Mouse (Mus musculus): ENCODE results near the gene 5730596B20Rik.

5730596B20Rik gene

GRCm38 (mm10) chr6:52162611-52163365 lies 14.5 kb upstream of the 5730596B20Rik start:
- DNase-seq (ENCODE audit: low spot score) = no peak

GRCm38 (mm10) chr6:52163366-52164031 lies 13.8 kb upstream of the 5730596B20Rik start:
- no peak for DNase-seq (ENCODE audit: low spot score)

GRCm38 (mm10) chr6:52164051-52164625 lies 13.2 kb upstream of the 5730596B20Rik start:
- no peak for DNase-seq (ENCODE audit: low spot score)

- no peak for DNase-seq (ENCODE audit: low spot score)
These were observed 12.5 kb upstream of the 5730596B20Rik start, which contains the start of gene Hoxa2 for GRCm38 (mm10) chr6:52164626-52165440. Gene Hoxa2, minus strand, starts transcription at chr6:52164831.

GRCm38 (mm10) chr6:52165441-52166370 lies 11.6 kb upstream of the 5730596B20Rik start:
- no peak for DNase-seq (ENCODE audit: low spot score)

GRCm38 (mm10) chr6:52166431-52167077 lies 10.7 kb upstream of the 5730596B20Rik start:
- no peak for DNase-seq (ENCODE audit: low spot score)

- DNase-seq (ENCODE audit: low spot score) = no peak
These were observed 10.1 kb upstream of the 5730596B20Rik start for GRCm38 (mm10) chr6:52167176-52167575.

- DNase-seq (ENCODE audit: low spot score) = no peak
These were observed 9.5 kb upstream of the 5730596B20Rik start for GRCm38 (mm10) chr6:52167736-52168161.

GRCm38 (mm10) chr6:52168191-52169055 lies 8.9 kb upstream of the 5730596B20Rik start:
- DNase-seq (ENCODE audit: low spot score) = no peak

- no peak for DNase-seq (ENCODE audit: low spot score)
These were observed 7.7 kb upstream of the 5730596B20Rik start for GRCm38 (mm10) chr6:52169499-52170165.

- no peak for DNase-seq (ENCODE audit: low spot score)
These were observed 7.0 kb upstream of the 5730596B20Rik start for GRCm38 (mm10) chr6:52170166-52170897.

GRCm38 (mm10) chr6:52170898-52171223 lies 6.4 kb upstream of the 5730596B20Rik start:
- DNase-seq (ENCODE audit: low spot score) = no peak

GRCm38 (mm10) chr6:52171331-52171730 lies 6.0 kb upstream of the 5730596B20Rik start:
- no peak for DNase-seq (ENCODE audit: low spot score)

- no peak for DNase-seq (ENCODE audit: low spot score)
These were observed 5.4 kb upstream of the 5730596B20Rik start for GRCm38 (mm10) chr6:52171938-52172337.

GRCm38 (mm10) chr6:52172501-52172900 lies 4.8 kb upstream of the 5730596B20Rik start:
- DNase-seq (ENCODE audit: low spot score) = peak; percentile 83

- DNase-seq (ENCODE audit: low spot score) = no peak
These were observed 3.6 kb upstream of the 5730596B20Rik start for GRCm38 (mm10) chr6:52173648-52174047.

GRCm38 (mm10) chr6:52174968-52175751 lies 2.1 kb upstream of the 5730596B20Rik start:
- no peak for DNase-seq (ENCODE audit: low spot score)

- DNase-seq (ENCODE audit: low spot score) = no peak
These were observed 1.4 kb upstream of the 5730596B20Rik start for GRCm38 (mm10) chr6:52175864-52176263.

Measured in urinary bladder, postnatal 14 days (tissue).